Mouse (Mus musculus) midbrain, embryonic 10.5 days (tissue): ENCODE data around the gene Wwp2. TPM values are rescaled to one million over a fixed set of nuclear protein-coding genes. Genes with fewer than 3 reads are reported as not detected.

Experiments used
- DNase-seq: peaks from one replicate; pipeline ENCODE4 v3.0.0-alpha.2; 2017; ENCODE audit warnings: low spot score
- H3K27ac ChIP-seq: fragments of 300-500 bp; sonication (generic); replicated peaks from 2 replicates; pipeline ENCODE4 v1.5.1; 2016; ENCODE audit warnings: mild to moderate bottlenecking
- H3K27me3 ChIP-seq: fragments of 300-500 bp; sonication (generic); 2 replicates; pipeline ENCODE4 v1.6.1; 2016; ENCODE audit warnings: low read depth, mild to moderate bottlenecking; ENCODE audit not compliant: poor library complexity, severe bottlenecking
- H3K36me3 ChIP-seq: fragments of 300-500 bp; sonication (generic); 2 replicates; pipeline ENCODE4 v1.6.1; 2016; ENCODE audit warnings: mild to moderate bottlenecking, moderate library complexity
- H3K4me1 ChIP-seq: fragments of 300-500 bp; sonication (generic); 2 replicates; pipeline ENCODE4 v1.6.1; 2016
- H3K4me3 ChIP-seq: fragments of 300-500 bp; sonication (generic); 2 replicates; pipeline ENCODE4 v1.5.1; 2016; ENCODE audit warnings: mild to moderate bottlenecking, moderate library complexity
- H3K9me3 ChIP-seq: fragments of 300-500 bp; sonication (generic); replicated peaks from 2 replicates; pipeline ENCODE4 v1.6.1; 2016; ENCODE audit warnings: mild to moderate bottlenecking
- WGBS: fragments of 180-500 bp; shearing (Covaris S2); methylation state at CpG from one replicate; pipeline ENCODE4 v1.1.7; 2016; 5-methylcytosine and 5-hydroxymethylcytosine counted together
- polyA plus RNA-seq: library from polyadenylated mRNA; unstranded; fragments of >200 nt; fragmentation: Nextera tagmentation; extraction: Ambion mirVana; gene quantifications from 2 replicates; pipeline ENCODE4 v1.2.1, GENCODE M21; 2016

Wwp2 gene
- polyA plus RNA-seq, 1 experiment from 2014 or later: 54.4 TPM

DNA sequence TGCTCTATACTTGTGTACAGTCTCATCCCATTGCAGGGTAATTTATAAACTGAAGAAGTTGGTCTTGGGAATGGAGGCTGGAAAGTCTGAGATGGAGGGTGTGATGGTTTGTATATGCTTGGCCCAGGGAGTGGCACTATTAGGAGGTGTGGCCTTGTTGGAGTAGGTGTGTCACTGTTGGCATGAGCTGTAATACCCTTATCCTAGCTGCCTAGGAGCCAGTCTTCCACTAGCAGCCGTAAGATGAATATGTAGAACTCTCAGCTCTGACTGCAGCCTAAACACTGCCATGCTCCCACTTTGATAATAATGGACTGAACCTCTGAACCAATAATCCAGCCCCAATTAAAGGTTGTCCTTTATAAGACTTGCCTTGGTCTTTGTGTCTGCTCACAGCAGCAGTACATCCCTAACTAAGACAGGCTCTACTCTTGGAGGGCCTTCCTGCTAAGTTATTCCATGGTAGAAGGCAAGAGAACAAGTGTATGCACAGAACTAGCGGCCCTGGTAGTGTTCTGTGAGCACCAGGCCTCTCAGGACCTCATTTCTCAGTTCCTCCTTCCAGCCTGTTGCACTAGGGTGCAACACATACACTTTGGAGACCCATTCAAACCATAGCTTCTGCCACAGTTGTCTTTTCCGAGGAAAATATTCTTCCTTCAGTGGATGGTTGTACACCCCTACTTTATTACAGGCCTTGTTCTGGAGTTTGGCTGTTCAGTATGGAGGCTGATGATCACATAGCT is 3.9 kb downstream of the Wwp2 start:
- Histone ChIP-seq H3K27me3 (no peaks in the 10 kb centered on the region), H3K4me3 (no peak overlapping the region), H3K9me3 (no peaks in the 10 kb centered on the region), H3K4me1 (peaks cover 19% of the 10 kb centered on the region), H3K36me3 (peaks cover 16% of the 10 kb centered on the region; the same call in 1 of the 2 replicates), H3K27ac (no peak overlapping the region)
- no peak for DNase-seq
- 96% methylated on average over 3 of the region's 3 CpGs for WGBS

DNA sequence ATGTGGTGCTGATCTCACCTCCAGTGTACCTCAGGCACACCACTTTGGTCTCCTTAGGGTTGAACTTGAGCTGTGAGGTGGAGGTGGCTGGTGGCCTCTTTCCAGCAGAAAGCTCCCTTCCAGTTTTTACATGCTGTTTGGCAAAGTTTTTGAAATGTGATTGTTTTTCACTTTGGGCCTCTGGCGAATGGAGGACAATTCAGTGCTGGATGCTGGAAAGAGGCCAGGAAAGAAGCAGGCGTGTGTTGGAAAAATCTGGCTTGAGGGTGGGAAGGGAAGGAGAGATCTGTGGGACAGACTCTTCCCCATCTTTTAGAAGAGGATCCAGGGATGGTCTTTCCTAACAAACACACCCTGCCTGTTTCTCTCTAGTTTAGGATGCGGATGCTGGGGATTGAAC is 8.5 kb downstream of the Wwp2 start:
- Histone ChIP-seq H3K4me3 (no peak overlapping the region), H3K27me3 (no peaks in the 10 kb centered on the region), H3K4me1 (peaks cover 19% of the 10 kb centered on the region), H3K27ac (no peak overlapping the region), H3K9me3 (no peaks in the 10 kb centered on the region), H3K36me3 (peaks cover 16% of the 10 kb centered on the region; the same call in 1 of the 2 replicates)
- DNase-seq: no peak
- 94% methylated on average over 3 of the region's 3 CpGs for WGBS

DNA sequence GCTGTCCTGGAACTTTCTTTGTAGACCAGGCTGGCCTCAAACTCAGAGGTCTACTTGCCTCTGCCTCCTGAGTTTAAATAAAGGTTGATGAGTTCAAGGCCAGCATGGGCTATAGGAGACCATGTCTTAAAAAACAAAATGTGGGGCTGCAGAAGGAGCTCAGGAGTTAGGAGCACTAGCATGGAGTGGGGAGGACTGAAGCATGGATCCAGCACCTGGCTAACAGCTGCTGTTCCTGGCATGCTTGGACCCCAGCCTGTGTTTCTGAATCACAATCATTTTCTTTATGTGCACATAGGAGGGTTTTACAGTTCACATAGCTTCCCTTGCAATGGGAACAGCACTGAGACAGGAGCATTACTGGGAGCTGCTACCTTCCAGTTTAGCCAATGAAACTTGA is 11.5 kb downstream of the Wwp2 start:
- peaks cover 11% of the 10 kb centered on the region for H3K36me3 ChIP-seq
- H3K4me3 ChIP-seq: no peak overlapping the region
- H3K9me3 ChIP-seq: no peaks in the 10 kb centered on the region
- H3K27ac ChIP-seq: no peak overlapping the region
- DNase-seq: no peak
- peaks cover 19% of the 10 kb centered on the region for H3K4me1 ChIP-seq
- H3K27me3 ChIP-seq: no peaks in the 10 kb centered on the region

DNA sequence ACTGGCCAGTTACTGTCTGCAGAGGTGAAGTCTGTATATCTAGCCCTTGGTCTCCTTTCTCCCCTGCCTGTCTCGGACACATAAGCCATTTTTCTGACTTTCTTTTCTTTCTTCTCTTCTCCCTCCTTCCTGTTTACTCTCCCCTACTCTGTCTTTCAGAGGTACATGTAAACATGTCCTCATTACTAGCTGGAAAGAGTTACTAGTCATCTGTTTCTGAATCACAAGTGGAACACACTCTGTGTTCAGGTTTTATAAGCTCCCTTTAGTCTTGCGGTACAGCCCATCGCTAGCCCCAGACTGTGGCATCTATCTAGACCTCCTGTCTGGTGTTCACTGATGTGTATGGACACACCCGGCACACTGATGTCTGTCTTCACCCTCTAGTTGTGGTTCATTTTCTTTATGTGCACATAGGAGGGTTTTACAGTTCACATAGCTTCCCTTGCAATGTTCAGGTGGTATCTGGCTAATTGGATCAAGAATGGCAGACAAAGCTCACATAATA is 12.3 kb downstream of the Wwp2 start:
- WGBS: 69% methylated on average over 4 of the region's 4 CpGs
- peaks cover 19% of the 10 kb centered on the region for H3K4me1 ChIP-seq
- H3K27me3 ChIP-seq: no peaks in the 10 kb centered on the region
- no peaks in the 10 kb centered on the region for H3K9me3 ChIP-seq
- H3K27ac ChIP-seq: peak overlapping the region; percentile 72
- no peak overlapping the region for H3K4me3 ChIP-seq
- no peak for DNase-seq
- peaks cover 16% of the 10 kb centered on the region for H3K36me3 ChIP-seq

DNA sequence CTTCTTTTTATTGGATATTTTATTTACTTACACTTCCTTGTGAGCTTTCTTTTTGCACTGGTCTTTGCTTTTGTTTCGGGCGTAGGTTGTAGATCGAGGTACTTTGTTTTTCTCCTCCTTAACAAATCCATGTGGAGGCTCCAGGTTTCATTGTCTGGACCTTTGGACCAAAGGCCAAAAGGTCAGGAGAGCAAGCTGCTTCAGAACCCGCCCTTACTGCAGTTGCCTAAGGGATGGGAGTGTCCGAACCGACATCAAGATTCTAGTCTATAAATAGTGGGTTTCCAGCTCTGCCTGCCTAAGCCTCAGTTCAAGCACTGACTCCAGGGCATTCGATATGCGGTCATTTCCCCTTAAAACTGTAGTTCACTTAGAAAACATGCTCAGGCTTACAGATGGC is 13.0 kb downstream of the Wwp2 start:
- H3K27ac ChIP-seq: peak overlapping the region; percentile 72

DNA sequence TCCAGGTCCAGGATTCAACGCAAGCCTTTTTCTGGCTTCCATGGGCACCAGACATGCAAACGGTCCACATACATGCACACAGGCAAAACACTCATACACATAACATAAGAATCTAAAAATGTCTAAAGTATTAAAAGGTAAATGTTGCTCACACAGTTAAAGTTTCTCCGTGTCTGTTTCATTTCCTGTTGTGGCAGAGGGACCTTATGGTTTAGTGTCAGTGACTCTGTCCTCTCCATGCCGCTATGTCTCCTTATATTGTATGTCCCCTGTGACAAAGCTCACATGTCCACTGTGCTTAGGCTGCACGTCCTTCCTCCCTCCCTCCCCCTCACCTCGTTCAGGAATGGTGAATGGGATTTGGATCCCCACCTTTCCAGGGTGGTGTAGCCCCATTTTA is 13.5 kb downstream of the Wwp2 start:
- 82% methylated on average over 6 of the region's 6 CpGs for WGBS
- peaks cover 25% of the 10 kb centered on the region for H3K36me3 ChIP-seq
- H3K27ac ChIP-seq: no peak overlapping the region; the same call in 1 of the 2 replicates
- no peak for DNase-seq
- no peaks in the 10 kb centered on the region for H3K9me3 ChIP-seq
- H3K4me1 ChIP-seq: peaks cover 19% of the 10 kb centered on the region
- H3K27me3 ChIP-seq: no peaks in the 10 kb centered on the region
- no peak overlapping the region for H3K4me3 ChIP-seq

More for the DNA sequence above, 13.0 kb downstream of the Wwp2 start:
- Histone ChIP-seq H3K36me3 (peaks cover 21% of the 10 kb centered on the region), H3K4me1 (peaks cover 19% of the 10 kb centered on the region), H3K27me3 (no peaks in the 10 kb centered on the region), H3K9me3 (no peaks in the 10 kb centered on the region), H3K4me3 (0 out of 2 replicates have a peak overlapping the region, but pooled peaks have one; percentile 2)
- DNase-seq: no peak
- 24% methylated on average over 8 of the region's 8 CpGs for WGBS

DNA sequence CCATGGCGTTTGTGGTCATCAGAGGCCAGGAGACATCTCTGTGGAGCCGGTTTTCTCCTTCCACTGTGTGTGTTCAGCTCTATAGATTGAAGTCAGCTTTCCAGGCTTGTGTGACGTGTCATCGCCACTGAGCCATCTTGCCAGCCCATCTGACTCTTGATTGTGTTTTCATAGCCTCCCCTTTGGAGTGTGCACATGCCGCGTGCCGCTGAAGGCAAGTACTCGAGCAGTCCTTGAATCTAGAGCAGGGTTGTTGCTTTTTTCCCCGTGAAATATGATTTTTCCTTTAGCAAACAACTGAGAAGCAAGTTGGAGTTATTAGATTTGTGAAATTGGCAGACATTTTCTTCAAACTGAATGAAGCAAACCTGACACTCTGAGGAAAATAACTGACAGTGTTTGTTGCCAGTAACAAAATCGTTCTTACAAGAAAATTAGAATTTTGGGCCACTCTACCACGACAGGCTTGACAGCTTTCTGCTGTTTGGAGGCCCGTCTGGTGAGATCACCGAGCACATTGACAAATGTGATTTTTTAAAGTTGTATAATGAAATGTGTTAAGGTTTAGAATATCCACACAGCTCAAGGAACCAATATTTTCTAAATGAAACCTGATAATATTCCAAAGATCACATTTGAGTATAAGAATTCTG is 15.4 kb downstream of the Wwp2 start:
- H3K9me3 ChIP-seq: no peaks in the 10 kb centered on the region
- H3K4me1 ChIP-seq: peaks cover 19% of the 10 kb centered on the region
- H3K4me3 ChIP-seq: no peak overlapping the region
- 93% methylated on average over 13 of the region's 13 CpGs for WGBS
- no peak for DNase-seq
- H3K27me3 ChIP-seq: no peaks in the 10 kb centered on the region
- H3K27ac ChIP-seq: no peak overlapping the region
- peaks cover 35% of the 10 kb centered on the region for H3K36me3 ChIP-seq

DNA sequence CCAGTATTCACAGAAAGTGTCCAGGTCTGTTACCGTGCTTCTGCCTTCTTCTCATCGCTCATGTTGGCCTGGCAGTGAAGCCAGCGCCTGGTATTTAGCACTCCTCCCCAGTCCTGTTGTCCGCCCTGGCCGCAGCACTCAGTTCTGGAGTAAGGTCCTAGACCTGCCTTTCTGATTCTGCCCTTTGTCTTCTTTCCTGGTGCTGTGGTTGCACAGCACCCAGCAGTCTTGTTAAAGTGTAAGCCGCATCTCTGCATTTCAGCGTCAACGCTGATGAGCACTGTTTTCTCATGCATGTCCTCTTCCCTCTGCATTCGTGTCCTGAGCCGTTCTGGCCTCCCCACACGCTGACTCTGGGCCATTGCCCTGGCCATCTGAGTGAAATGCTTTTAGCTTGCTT is 17.2 kb downstream of the Wwp2 start:
- Histone ChIP-seq H3K36me3 (peaks cover 47% of the 10 kb centered on the region), H3K9me3 (no peaks in the 10 kb centered on the region), H3K27me3 (no peaks in the 10 kb centered on the region), H3K27ac (no peak overlapping the region), H3K4me3 (no peak overlapping the region), H3K4me1 (peaks cover 12% of the 10 kb centered on the region)
- no peak for DNase-seq
- WGBS: 95% methylated on average over 11 of the region's 11 CpGs

DNA sequence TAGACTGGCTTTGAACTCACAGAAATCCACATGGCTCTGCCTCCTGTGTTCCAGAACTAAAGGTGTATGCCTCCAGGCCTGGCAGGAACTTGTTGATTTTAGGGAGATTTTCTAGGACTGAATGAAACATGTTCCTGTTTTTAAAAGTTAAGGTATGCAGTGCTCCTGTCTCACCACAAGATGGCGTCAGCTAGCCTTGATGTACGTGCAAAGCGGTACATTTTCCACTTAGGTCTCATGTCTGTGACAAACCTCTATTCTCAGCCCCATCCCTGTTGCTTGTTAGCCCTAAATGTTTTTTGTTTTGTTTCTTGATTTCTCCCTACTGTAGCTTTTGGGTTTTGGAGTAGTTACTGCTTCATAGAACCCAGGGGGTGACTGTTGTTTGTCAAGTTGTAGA is 19.1 kb downstream of the Wwp2 start:
- peak; percentile 32 for DNase-seq
- no peak overlapping the region for H3K4me3 ChIP-seq
- H3K4me1 ChIP-seq: no peaks in the 10 kb centered on the region
- no peaks in the 10 kb centered on the region for H3K9me3 ChIP-seq
- WGBS: 20% methylated on average over 3 of the region's 3 CpGs
- H3K36me3 ChIP-seq: peaks cover 64% of the 10 kb centered on the region
- H3K27ac ChIP-seq: no peak overlapping the region
- no peaks in the 10 kb centered on the region for H3K27me3 ChIP-seq

DNA sequence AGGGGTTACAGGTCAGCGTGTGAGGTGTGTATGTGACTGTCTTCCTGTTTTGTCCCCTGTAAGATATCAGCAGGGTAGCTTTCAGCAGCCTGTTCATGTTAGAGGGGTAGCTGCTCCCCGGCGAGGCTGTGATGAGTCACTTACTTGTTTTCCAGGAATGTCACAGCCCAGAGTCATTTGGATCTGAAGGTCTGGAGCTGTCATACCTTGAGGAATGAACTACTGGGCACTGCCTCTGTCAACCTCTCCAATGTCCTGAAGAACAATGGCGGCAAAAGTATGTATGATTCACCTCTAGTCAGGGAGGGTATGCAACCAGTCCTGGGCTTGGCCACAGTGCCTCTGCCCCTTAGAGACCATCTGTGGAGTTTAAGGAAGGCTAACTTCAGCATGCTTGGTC is 21.6 kb downstream of the Wwp2 start:
- WGBS: 90% methylated on average over 4 of the region's 4 CpGs
- Histone ChIP-seq H3K4me1 (no peaks in the 10 kb centered on the region), H3K4me3 (no peak overlapping the region), H3K9me3 (no peaks in the 10 kb centered on the region), H3K36me3 (peaks cover 81% of the 10 kb centered on the region), H3K27me3 (no peaks in the 10 kb centered on the region), H3K27ac (no peak overlapping the region)
- no peak for DNase-seq

DNA sequence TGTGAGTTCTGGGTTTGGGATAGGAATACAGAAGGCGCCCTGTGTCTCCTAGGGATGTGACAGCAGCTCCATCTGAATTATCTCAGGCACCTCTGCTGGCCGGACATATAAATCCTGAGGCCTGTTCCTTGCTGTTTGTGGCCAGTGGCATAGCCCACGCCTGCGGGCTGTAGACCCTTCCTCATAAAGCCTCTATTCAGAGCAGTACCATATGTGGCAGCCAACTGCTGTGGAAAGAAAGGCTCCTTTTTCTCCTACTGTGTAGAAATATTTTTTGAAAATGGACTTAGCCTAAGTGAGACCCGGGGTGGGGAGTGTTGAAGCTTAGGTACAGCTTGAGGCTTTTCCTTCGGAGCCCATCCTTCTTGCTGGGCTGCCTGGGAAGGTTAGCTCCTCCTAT is 22.1 kb downstream of the Wwp2 start:
- H3K27ac ChIP-seq: no peak overlapping the region
- H3K36me3 ChIP-seq: peaks cover 81% of the 10 kb centered on the region
- no peak for DNase-seq

DNA sequence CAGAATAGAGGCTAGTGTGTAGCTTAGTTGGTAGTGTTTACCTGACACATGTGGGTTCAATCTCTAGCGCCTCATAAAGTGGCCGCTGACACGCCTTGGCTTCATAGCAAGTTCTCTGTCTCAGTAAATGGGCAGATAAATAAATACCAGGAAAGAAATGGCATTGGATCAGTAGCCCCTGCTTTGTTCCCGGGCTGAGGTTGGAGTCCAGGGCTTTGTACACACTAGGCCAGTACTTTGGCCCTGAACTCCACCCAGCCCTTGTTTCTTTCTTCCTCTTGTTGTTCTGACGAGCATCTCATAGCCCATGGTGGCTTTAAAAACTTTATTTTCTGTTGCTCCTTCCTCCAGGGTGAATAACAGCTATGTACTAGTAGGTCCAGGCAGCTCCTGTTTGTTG is 26.3 kb downstream of the Wwp2 start:
- H3K27me3 ChIP-seq: no peaks in the 10 kb centered on the region
- H3K9me3 ChIP-seq: no peaks in the 10 kb centered on the region
- H3K4me3 ChIP-seq: no peak overlapping the region
- H3K4me1 ChIP-seq: peaks cover 4% of the 10 kb centered on the region; the same call in 1 of the 2 replicates
- H3K36me3 ChIP-seq: peaks cover 93% of the 10 kb centered on the region
- 92% methylated on average over 5 of the region's 5 CpGs for WGBS
- DNase-seq: no peak
- no peak overlapping the region for H3K27ac ChIP-seq

More for the DNA sequence above, 22.1 kb downstream of the Wwp2 start:
- H3K27me3 ChIP-seq: no peaks in the 10 kb centered on the region
- no peaks in the 10 kb centered on the region for H3K9me3 ChIP-seq
- 89% methylated on average over 6 of the region's 6 CpGs for WGBS
- H3K4me1 ChIP-seq: no peaks in the 10 kb centered on the region
- no peak overlapping the region for H3K4me3 ChIP-seq

DNA sequence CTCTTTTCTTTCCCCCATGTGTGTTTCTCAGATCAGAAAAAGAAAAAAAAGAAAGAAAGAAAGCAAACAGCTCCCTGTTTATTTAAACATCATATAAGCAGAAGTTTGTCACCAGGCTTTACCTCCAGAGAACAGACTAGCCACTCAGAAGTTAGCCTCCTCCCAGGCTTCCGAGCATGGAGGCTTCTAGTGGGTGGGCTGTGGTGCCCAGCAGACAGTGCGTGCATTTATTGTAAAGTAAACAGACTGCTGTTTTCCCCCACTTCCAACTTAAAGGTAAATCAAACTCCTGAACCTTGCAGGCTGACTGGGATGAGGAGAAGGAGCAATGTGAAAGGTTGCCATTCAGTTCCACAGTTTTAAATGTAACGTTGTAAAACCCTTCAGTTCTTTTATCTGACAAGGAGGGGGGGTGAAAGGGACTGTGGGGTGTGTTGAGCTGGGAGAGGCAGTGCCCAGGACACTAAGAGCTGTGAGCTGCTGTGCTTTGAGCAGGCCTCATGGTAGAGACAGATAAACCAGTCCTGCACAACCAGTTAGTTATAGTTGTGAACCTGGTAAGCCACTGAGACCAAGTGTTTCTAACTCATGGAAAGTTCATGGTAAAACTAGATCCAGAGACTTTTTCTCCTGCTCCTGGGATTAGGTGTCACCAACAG is 29.3 kb downstream of the Wwp2 start:
- no peak overlapping the region for H3K27ac ChIP-seq
- no peaks in the 10 kb centered on the region for H3K9me3 ChIP-seq
- DNase-seq: no peak
- H3K36me3 ChIP-seq: peaks cover 92% of the 10 kb centered on the region
- H3K4me1 ChIP-seq: peaks cover 13% of the 10 kb centered on the region
- no peaks in the 10 kb centered on the region for H3K27me3 ChIP-seq
- no peak overlapping the region for H3K4me3 ChIP-seq
- 85% methylated on average over 3 of the region's 3 CpGs for WGBS
